In the genomic region with DNA sequence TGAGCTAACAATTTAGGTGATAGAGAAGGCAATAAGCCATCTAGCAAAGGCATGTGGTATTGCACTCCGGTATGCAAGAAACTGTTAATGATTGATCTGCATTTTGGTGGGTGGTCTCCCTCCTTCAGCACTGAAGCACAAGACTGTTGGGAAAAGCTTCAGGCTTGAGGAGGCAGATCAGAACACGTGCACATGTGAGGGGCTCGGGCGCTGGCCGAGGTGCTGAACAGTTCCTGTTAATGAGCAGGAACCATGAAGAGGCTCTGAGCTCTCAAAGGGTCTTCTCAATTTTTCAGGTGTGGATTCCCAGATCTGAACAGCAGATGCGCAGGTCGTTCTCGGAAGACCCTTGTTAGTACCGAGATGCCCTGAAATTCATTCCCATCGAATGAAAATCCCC, we compare ENCODE assay signal across 9 mouse cellular contexts. TPM values are rescaled to one million over a fixed set of nuclear protein-coding genes. Genes with fewer than 3 reads are reported as not detected.
A peak's percentile ranks its signal among the peaks of the same experiment; 100 is the strongest.
DNase-seq lines count a peak whose midpoint lies in the region; ATAC-seq lines count a peak whose summit lies in the region.
"Had no signal": no experiment of that assay in that cellular context is flagged by ENCODE, and none has a peak within 500 bp of the region (broad histone marks: within the 10 kb centered on the region; RNA-seq: fewer than 3 reads in every experiment).

No protein-coding gene starts in this region.

- no peak overlapping the region for H3K27ac ChIP-seq in forebrain, embryonic 11.5 days (ENCODE audit: low read depth, low read length)
- H3K27ac ChIP-seq in forebrain, embryonic 16.5 days (ENCODE audit: low read length): no peak overlapping the region

- H3K27me3 ChIP-seq in forebrain, embryonic 11.5 days (ENCODE audit: control insufficient read depth, insufficient read depth, low read length): peaks cover 38% of the 10 kb centered on the region
- peaks cover 45% of the 10 kb centered on the region for H3K27me3 ChIP-seq in forebrain, embryonic 16.5 days (replicated peaks; ENCODE audit: control insufficient read depth, insufficient read depth, low read length)

- no peaks in the 10 kb centered on the region; the same call in 1 of the 2 replicates for H3K4me1 ChIP-seq in forebrain, embryonic 11.5 days (replicated peaks; ENCODE audit: control insufficient read depth, insufficient read depth, low read length)
- peaks cover 16% of the 10 kb centered on the region for H3K4me1 ChIP-seq in forebrain, embryonic 16.5 days (replicated peaks; ENCODE audit: control insufficient read depth, insufficient read depth, low read length)

- no peaks in the 10 kb centered on the region for H3K9me3 ChIP-seq in forebrain, embryonic 11.5 days (ENCODE audit: control insufficient read depth, low read length)
- no peaks in the 10 kb centered on the region for H3K9me3 ChIP-seq in forebrain, embryonic 16.5 days (ENCODE audit: control insufficient read depth, low read length)

- no peak overlapping the region for H3K4me3 ChIP-seq in forebrain, embryonic 11.5 days (ENCODE audit: low read depth, low read length)
- no peak overlapping the region for H3K4me3 ChIP-seq in forebrain, embryonic 16.5 days (replicated peaks; ENCODE audit: low read length)
- H3K4me3 ChIP-seq: megakaryocyte, embryonic 14.5 days had no signal

- H3K4me2 ChIP-seq in forebrain, embryonic 11.5 days (ENCODE audit: low read depth, low read length, severe bottlenecking): no peak overlapping the region
- no peak overlapping the region for H3K4me2 ChIP-seq in forebrain, embryonic 16.5 days (ENCODE audit: low read length)

- no peak for ATAC-seq in forebrain, embryonic 11.5 days (replicated peaks; ENCODE audit: low FRiP score)
- no peak for ATAC-seq in forebrain, embryonic 16.5 days

- DNase-seq in forebrain, embryonic 11.5 days (ENCODE audit: low spot score): peak; percentile 84
- DNase-seq in 416B (ENCODE audit: low read depth): peak; percentile 43
- DNase-seq in embryo, embryonic 9.5 days (ENCODE audit: extremely low spot score): peak; percentile 70
- peak; percentile 58 to 74 for DNase-seq in kidney, postnatal 25 days
- DNase-seq in ovary, postnatal 36 days (ENCODE audit: low spot score): peak; percentile 51
- no peak for DNase-seq in B cell, adult 2 months
- DNase-seq in right cerebral cortex, postnatal 14 days: no peak

- 8% methylated on average over 10 of the region's 10 CpGs for WGBS in forebrain, embryonic 11.5 days
- 7% methylated on average over 10 of the region's 10 CpGs for WGBS in forebrain, embryonic 16.5 days

- no peak overlapping the region for H3K9ac ChIP-seq in forebrain, embryonic 11.5 days (ENCODE audit: low read length)
- H3K9ac ChIP-seq in forebrain, embryonic 16.5 days (replicated peaks; ENCODE audit: low read depth, low read length): no peak overlapping the region

- no peaks in the 10 kb centered on the region for H3K36me3 ChIP-seq in forebrain, embryonic 11.5 days (ENCODE audit: control insufficient read depth, insufficient read depth, low read length)
- no peaks in the 10 kb centered on the region for H3K36me3 ChIP-seq in forebrain, embryonic 16.5 days (ENCODE audit: control insufficient read depth, insufficient read depth)

RNA-seq across cellular contexts. Expression of a gene that starts 1.0 kb away (rescaled TPM):
- not detected in 2 replicates for polyA plus RNA-seq in forebrain, embryonic 11.5 days (2014; fragmentation: Nextera tagmentation; extraction: Ambion mirVana)
- 0.05 and 0.09 TPM in 2 replicates for polyA plus RNA-seq in forebrain, embryonic 16.5 days (2015; fragmentation: Nextera tagmentation; extraction: Ambion mirVana)

RNA-seq across cellular contexts. Expression of a gene that starts 53.3 kb away (rescaled TPM):
- polyA plus RNA-seq in forebrain, embryonic 11.5 days (2014; fragmentation: Nextera tagmentation; extraction: Ambion mirVana): not detected in 2 replicates
- 0.04 and 0.12 TPM in 2 replicates for polyA plus RNA-seq in forebrain, embryonic 16.5 days (2015; fragmentation: Nextera tagmentation; extraction: Ambion mirVana)

Comparison
In these comparisons a context has a peak if more than half of its experiments do, and no peak if none do; other contexts are left out.
1. DNase-seq: peak in forebrain, embryonic 11.5 days (single experiment), 416B (single experiment), embryo, embryonic 9.5 days (single experiment), kidney, postnatal 25 days (2 of 2) and ovary, postnatal 36 days (single experiment); none in B cell, adult 2 months (0 of 2) and right cerebral cortex, postnatal 14 days (single experiment).